Mouse (Mus musculus) lung, postnatal 0 days (tissue): ENCODE data around the gene Rpl9-ps6.

Experiments used
- CTCF ChIP-seq: IDR thresholded peaks from 2 replicates; pipeline ENCODE4 v1.5.1; 2016; ENCODE audit warnings: antibody characterized with exemption, mild to moderate bottlenecking
- EP300 ChIP-seq: IDR thresholded peaks from 2 replicates; pipeline ENCODE4 v1.6.1; 2016; ENCODE audit warnings: antibody characterized with exemption, mild to moderate bottlenecking, control low read depth

DNA sequence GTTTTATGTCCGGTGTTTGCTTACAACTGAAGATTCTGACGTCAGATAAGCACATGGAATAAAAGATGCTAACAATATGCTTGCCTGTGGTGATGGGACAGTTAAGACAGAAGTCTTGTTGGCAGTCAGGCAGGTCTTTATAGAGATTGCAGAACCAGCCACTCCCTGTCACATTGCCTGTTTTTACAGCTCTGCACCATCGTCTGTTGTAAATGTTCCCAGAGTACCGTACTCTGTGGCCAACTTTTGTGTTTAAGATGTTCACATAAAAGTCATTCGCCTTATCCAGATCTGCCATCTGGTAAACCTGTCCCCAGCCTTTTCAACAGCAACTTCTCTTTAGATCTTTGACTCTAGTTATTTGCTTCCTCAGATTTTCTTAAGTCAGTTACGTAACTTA is 31.0 kb upstream of the Rpl9-ps6 start:
- no peak for TF ChIP-seq CTCF
- TF ChIP-seq EP300: no peak
